Mouse (Mus musculus): ENCODE data around the gene Tada3.

Tada3 gene

GRCm38 (mm10) chr6:113377496-113378385 lies at the start of gene Tada3, which contains the start of gene Arpc4:
Gene Tada3 (minus strand): TSS chr6:113377883.
Gene Arpc4 (plus strand): TSS chr6:113378115.
- DNase-seq (ENCODE audit: low spot score): peak; percentile 94

GRCm38 (mm10) chr6:113427397-113427796 lies 49.7 kb upstream of the Tada3 start:
- DNase-seq (ENCODE audit: low spot score): peak; percentile 34

GRCm38 (mm10) chr6:113426696-113427095 lies 49.0 kb upstream of the Tada3 start:
- DNase-seq (ENCODE audit: low spot score): no peak

- DNase-seq (ENCODE audit: low spot score): no peak
Measured at GRCm38 (mm10) chr6:113424187-113424586, 46.5 kb upstream of the Tada3 start.

GRCm38 (mm10) chr6:113423000-113423399 lies 45.3 kb upstream of the Tada3 start:
- no peak for DNase-seq (ENCODE audit: low spot score)

- peak; percentile 98 for DNase-seq (ENCODE audit: low spot score)
Measured at GRCm38 (mm10) chr6:113419199-113419587, 41.5 kb upstream of the Tada3 start, which contains the start of gene Rpusd3. Gene Rpusd3 (minus strand): TSS chr6:113419340.

DNA sequence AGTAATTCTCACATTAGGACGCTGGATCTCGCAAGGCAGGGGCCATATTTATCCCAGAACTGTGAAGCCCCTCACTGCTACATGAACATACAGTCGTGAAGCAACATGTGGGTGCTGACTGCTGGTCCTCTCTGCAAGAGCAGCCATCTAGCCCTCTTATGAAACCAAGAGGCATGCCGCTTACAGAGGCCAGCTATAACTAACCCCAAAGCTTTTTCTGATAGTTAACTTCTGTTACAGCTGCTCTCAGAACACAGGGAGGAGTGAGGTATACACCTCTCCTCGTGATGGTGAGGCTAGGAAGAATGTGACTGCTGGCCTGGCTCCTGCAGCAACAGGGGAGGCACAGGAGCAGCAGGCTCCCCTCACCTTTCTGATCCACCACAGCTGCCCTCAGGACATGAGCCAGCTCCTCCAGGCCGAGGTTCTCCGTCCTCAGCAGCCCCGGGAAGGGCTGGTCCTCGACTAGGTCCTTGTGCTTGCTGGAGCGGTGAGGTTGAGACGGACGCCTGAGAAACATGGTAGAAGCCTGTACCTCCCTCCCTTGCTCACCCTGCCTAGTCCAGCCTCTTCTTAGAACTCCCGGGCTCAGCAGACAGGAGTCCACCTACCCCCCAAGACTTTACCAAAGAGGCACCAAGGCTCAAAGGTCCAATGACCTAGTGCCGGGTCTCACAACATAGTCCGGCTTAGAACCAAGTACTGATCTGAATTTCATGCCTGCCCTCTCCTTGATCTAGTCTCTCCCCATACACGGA lies 40.9 kb upstream of the Tada3 start:
- DNase-seq (ENCODE audit: low spot score): no peak

DNA sequence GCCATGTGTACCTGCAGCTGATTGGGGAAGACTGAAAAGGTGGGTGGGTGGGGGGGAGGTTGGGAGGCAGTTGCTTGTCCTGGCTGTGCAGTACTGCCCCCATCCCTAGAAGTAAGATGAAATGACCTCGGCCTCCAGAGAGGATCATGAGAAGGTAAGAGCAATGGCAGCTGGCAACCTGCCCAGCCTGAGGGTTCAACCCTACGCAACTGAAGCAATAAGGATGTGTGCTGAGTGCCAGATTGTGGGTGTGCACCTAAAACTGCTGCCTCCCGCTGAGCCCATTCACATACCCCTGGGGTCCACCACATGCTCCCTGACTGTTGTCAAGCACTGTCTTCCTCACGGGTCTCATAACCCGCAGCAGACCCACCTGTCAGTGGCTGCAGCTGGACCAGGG lies 38.7 kb upstream of the Tada3 start:
- no peak for DNase-seq (ENCODE audit: low spot score)

DNA sequence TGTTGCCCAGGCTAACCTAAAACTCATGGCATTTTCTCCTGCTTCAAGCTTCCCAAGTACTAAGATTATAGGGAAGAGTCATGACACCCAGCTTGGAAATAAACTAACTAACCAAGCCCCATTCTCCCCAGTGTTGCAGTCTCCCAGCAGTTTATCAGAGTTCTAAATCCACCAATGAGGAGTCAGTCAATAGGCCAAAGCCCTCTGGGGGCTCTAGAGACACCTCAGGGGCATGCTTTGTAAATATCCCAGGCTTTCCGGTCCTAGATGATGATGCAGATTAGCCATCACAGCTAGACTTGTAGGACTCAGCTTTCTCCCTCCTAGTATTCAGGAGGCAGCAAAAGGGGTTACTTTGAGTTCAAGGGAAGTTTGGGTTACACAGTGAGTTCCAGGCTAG lies 32.3 kb upstream of the Tada3 start:
- DNase-seq (ENCODE audit: low spot score): no peak

- no peak for DNase-seq (ENCODE audit: low spot score)
Measured at GRCm38 (mm10) chr6:113406683-113407082, 29.0 kb upstream of the Tada3 start.

DNA sequence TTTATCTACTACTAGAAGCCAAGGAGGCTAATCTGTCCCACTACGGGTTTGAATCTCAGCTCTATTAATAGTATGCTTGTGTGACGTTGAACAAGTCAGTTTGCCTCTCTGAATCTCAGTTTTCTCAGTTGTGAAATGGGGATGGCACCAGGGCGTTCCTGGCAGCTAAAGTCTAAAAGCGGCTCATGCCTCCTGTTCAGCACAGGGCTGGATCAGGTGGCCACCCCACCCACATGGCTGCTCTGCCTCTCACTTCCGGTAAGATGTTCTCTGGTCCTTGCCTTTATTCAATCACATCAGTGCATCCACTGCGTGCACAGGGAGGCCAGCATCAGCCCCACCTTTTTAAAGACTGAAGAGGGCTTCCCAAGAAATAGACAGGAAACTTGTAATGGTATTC lies 27.8 kb upstream of the Tada3 start:
- no peak for DNase-seq (ENCODE audit: low spot score)

GRCm38 (mm10) chr6:113404649-113405448 lies 27.2 kb upstream of the Tada3 start:
- no peak for DNase-seq (ENCODE audit: low spot score)

- no peak for DNase-seq (ENCODE audit: low spot score)
Measured at GRCm38 (mm10) chr6:113402094-113402493, 24.4 kb upstream of the Tada3 start.

DNA sequence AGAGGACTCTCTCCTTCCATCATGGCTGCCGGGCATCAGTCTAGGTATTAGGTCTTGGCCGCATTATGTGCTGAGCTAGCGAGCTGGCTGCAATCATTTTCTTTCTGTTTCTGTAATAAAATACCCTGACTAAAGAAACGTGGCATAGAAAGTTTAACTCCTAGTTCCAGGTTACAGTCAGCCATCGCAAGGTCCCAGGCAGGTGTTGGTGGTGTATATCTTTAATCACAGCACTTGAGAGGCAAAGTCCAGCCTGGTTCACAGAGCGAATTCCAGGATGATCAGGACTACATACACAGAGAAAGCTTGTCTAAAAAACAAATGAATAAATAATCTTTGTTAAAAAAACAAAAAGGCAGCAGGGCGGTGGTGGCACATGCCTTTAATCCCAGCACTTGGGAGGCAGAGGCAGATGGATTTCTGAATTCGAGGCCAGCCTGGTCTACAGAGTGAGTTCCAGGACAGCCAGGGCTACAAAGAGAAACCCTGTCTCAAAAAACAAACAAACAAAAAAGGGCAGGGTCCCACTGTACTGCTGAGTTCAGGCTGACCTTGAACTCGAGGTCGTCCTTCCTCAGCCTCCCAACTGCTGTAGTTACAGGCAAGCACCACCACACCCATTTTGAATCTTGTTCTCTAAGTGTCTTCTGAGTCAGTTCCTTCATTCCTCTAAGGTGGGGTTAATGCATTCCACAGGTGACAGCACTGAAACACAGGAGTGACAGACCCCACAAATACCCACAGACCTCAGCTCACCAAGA lies 18.8 kb upstream of the Tada3 start:
- no peak for DNase-seq (ENCODE audit: low spot score)

- no peak for DNase-seq (ENCODE audit: low spot score)
Measured at GRCm38 (mm10) chr6:113395501-113395900, 17.8 kb upstream of the Tada3 start.

DNA sequence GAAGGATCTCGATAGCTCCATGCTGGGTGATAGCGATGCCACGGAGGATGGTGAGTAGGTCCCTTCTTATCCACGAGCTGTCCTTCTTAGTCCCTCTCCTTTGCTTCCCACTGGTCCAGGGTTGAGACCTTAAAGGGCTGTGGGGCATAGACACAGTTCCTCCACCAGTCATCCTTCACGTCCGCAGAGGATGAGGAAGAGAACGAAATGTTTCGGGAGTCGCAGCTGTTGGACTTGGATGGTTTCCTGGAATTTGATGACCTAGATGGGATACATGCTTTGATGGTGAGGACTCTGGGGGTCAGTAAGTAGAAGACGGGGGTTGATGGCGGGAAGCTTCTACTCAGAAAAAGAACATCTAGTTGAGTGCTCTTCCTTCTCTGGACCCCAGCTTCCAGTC lies 17.1 kb upstream of the Tada3 start:
- DNase-seq (ENCODE audit: low spot score): no peak

DNA sequence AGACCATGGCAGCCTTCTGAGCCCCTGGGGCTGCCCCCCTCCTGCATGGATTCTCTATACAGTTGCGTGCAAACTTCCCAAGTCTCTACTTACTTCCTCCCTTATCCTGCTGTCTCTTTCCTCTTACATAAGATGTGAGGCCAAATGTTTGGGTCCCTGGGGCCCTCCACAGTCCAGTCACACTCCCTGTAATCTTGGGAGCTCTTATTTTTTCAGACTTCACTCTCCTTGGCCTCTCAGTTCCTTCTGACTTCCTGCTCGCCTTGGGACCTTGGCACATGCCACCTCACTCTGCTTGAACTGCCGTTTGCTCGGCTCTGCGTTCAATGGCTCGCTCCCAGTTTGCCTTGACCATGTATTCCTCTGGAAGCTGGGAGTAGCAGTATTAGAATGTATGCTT lies 16.3 kb upstream of the Tada3 start:
- no peak for DNase-seq (ENCODE audit: low spot score)

- DNase-seq (ENCODE audit: low spot score): peak; percentile 10
Measured at GRCm38 (mm10) chr6:113392387-113393071, 14.8 kb upstream of the Tada3 start.

- no peak for DNase-seq (ENCODE audit: low spot score)
Measured at GRCm38 (mm10) chr6:113392015-113392386, 14.3 kb upstream of the Tada3 start.

GRCm38 (mm10) chr6:113390715-113391114 lies 13.0 kb upstream of the Tada3 start:
- DNase-seq (ENCODE audit: low spot score): no peak

- DNase-seq (ENCODE audit: low spot score): no peak
Measured at GRCm38 (mm10) chr6:113388960-113389359, 11.3 kb upstream of the Tada3 start, which contains the start of gene Ttll3. Gene Ttll3 (plus strand): TSS chr6:113389260.

Measured in lung, postnatal 25 days (tissue).